Mouse (Mus musculus) neural tube, embryonic 12.5 days (tissue): Measurements from ENCODE around the gene Kcnh4. TPM values are rescaled to one million over a fixed set of nuclear protein-coding genes. Genes with fewer than 3 reads are reported as not detected.

Experiments used
- ATAC-seq: fragments of 200-750 bp; cut with Nextera tagmentation; 2 replicates; pipeline ENCODE4 v1.8.0; 2017; ENCODE audit warnings: low read depth, mild to moderate bottlenecking, moderate TSS enrichment, moderate library complexity; ENCODE audit not compliant: low FRiP score
- H3K27ac ChIP-seq: fragments of 300-500 bp; sonication (generic); 2 replicates; pipeline ENCODE4 v1.5.1; 2016
- H3K27me3 ChIP-seq: fragments of 300-500 bp; sonication (generic); replicated peaks from 2 replicates; pipeline ENCODE4 v1.6.1; 2016; ENCODE audit warnings: mild to moderate bottlenecking
- H3K36me3 ChIP-seq: fragments of 300-500 bp; sonication (generic); 2 replicates; pipeline ENCODE4 v1.6.1; 2016; ENCODE audit warnings: mild to moderate bottlenecking
- H3K4me1 ChIP-seq: fragments of 300-500 bp; sonication (generic); 2 replicates; pipeline ENCODE4 v1.6.1; 2016
- H3K4me2 ChIP-seq: fragments of 300-500 bp; sonication (generic); replicated peaks from 2 replicates; pipeline ENCODE4 v1.6.1; 2016; ENCODE audit warnings: mild to moderate bottlenecking
- H3K4me3 ChIP-seq: fragments of 300-500 bp; sonication (generic); 2 replicates; pipeline ENCODE4 v1.5.1; 2016
- H3K9ac ChIP-seq: fragments of 300-500 bp; sonication (generic); 2 replicates; pipeline ENCODE4 v1.6.1; 2016; ENCODE audit warnings: mild to moderate bottlenecking
- H3K9me3 ChIP-seq: fragments of 300-500 bp; sonication (generic); 2 replicates; pipeline ENCODE4 v1.6.1; 2016; ENCODE audit warnings: mild to moderate bottlenecking
- WGBS: fragments of 180-500 bp; shearing (Covaris S2); methylation state at CpG from one replicate; pipeline ENCODE4 v1.1.7; 2016; 5-methylcytosine and 5-hydroxymethylcytosine counted together
- polyA plus RNA-seq: library from polyadenylated mRNA; unstranded; fragments of >200 nt; fragmentation: Nextera tagmentation; extraction: Ambion mirVana; gene quantifications from 2 replicates; pipeline ENCODE4 v1.2.1, GENCODE M21; 2016

Kcnh4 gene
- polyA plus RNA-seq, 1 experiment from 2014 or later, result 4.4 TPM

- Histone ChIP-seq H3K27ac (no peak overlapping the region), H3K36me3 (peaks cover 30% of the 10 kb centered on the region), H3K4me1 (0 out of 2 replicates have a peak, but pooled peaks cover 4% of the 10 kb centered on the region), H3K9ac (no peak overlapping the region), H3K9me3 (no peaks in the 10 kb centered on the region), H3K4me3 (no peak overlapping the region), H3K27me3 (no peaks in the 10 kb centered on the region), H3K4me2 (peak overlapping the region; percentile 44)
- WGBS, result 39% methylated on average over 19 of the region's 19 CpGs
- no peak for ATAC-seq
Measured at GRCm38 (mm10) chr11:100702081-100702851, 57.5 kb downstream of the Kcnh4 start.

- 0 out of 2 replicates have a peak overlapping the region, but pooled peaks have one; percentile 5 for H3K9ac ChIP-seq
Measured at GRCm38 (mm10) chr11:100701301-100701700, 58.4 kb downstream of the Kcnh4 start.

GRCm38 (mm10) chr11:100700710-100701109 is 59.0 kb downstream of the Kcnh4 start:
- H3K9ac ChIP-seq, result 0 out of 2 replicates have a peak overlapping the region, but pooled peaks have one; percentile 5
- 75% methylated on average over 3 of the region's 3 CpGs for WGBS
- no peaks in the 10 kb centered on the region for H3K9me3 ChIP-seq
- H3K27me3 ChIP-seq, result no peaks in the 10 kb centered on the region
- peak overlapping the region; percentile 46; the same call in 1 of the 2 replicates for H3K4me2 ChIP-seq
- peaks cover 15% of the 10 kb centered on the region for H3K36me3 ChIP-seq
- 0 out of 2 replicates have a peak, but pooled peaks cover 4% of the 10 kb centered on the region for H3K4me1 ChIP-seq
- no peak overlapping the region for H3K27ac ChIP-seq
- no peak for ATAC-seq
- H3K4me3 ChIP-seq, result no peak overlapping the region

More at GRCm38 (mm10) chr11:100701301-100701700, 58.4 kb downstream of the Kcnh4 start:
- 0 out of 2 replicates have a peak, but pooled peaks cover 4% of the 10 kb centered on the region for H3K4me1 ChIP-seq
- H3K27ac ChIP-seq, result no peak overlapping the region
- no peak for ATAC-seq
- H3K4me2 ChIP-seq, result peak overlapping the region; percentile 46
- H3K4me3 ChIP-seq, result no peak overlapping the region
- H3K36me3 ChIP-seq, result peaks cover 21% of the 10 kb centered on the region
- H3K9me3 ChIP-seq, result no peaks in the 10 kb centered on the region
- no peaks in the 10 kb centered on the region for H3K27me3 ChIP-seq
- 3% methylated on average over 14 of the region's 14 CpGs for WGBS

GRCm38 (mm10) chr11:100697921-100698320 is 61.8 kb downstream of the Kcnh4 start:
- Histone ChIP-seq H3K4me3 (no peak overlapping the region), H3K4me1 (0 out of 2 replicates have a peak, but pooled peaks cover 4% of the 10 kb centered on the region), H3K4me2 (no peak overlapping the region), H3K9ac (no peak overlapping the region), H3K9me3 (no peaks in the 10 kb centered on the region), H3K27ac (no peak overlapping the region), H3K36me3 (no peaks in the 10 kb centered on the region), H3K27me3 (0 out of 2 replicates have a peak, but pooled peaks cover 8% of the 10 kb centered on the region)
- ATAC-seq, result no peak
- 71% methylated on average over 7 of the region's 7 CpGs for WGBS

- no peak for ATAC-seq
- H3K9me3 ChIP-seq, result no peaks in the 10 kb centered on the region
Measured at GRCm38 (mm10) chr11:100694926-100695325, 64.8 kb downstream of the Kcnh4 start.

GRCm38 (mm10) chr11:100693154-100693553 is 66.6 kb downstream of the Kcnh4 start:
- Histone ChIP-seq H3K4me1 (peaks cover 9% of the 10 kb centered on the region), H3K9me3 (no peaks in the 10 kb centered on the region), H3K27me3 (peaks cover 32% of the 10 kb centered on the region), H3K4me3 (no peak overlapping the region), H3K36me3 (no peaks in the 10 kb centered on the region), H3K4me2 (no peak overlapping the region), H3K9ac (no peak overlapping the region), H3K27ac (no peak overlapping the region)
- no peak for ATAC-seq
- WGBS, result 11% methylated on average over 5 of the region's 5 CpGs

More at GRCm38 (mm10) chr11:100694926-100695325, 64.8 kb downstream of the Kcnh4 start:
- 48% methylated on average over 5 of the region's 5 CpGs for WGBS
- H3K4me3 ChIP-seq, result no peak overlapping the region
- H3K4me2 ChIP-seq, result no peak overlapping the region
- H3K27me3 ChIP-seq, result peaks cover 32% of the 10 kb centered on the region
- H3K36me3 ChIP-seq, result no peaks in the 10 kb centered on the region
- H3K4me1 ChIP-seq, result peaks cover 9% of the 10 kb centered on the region
- H3K9ac ChIP-seq, result no peak overlapping the region
- no peak overlapping the region for H3K27ac ChIP-seq

- Histone ChIP-seq H3K4me2 (peak within 1 kb of the TSS; percentile 56), H3K36me3 (no peaks in the 10 kb centered on the region), H3K4me3 (peak within 1 kb of the TSS; percentile 5; the same call in 1 of the 2 replicates), H3K27me3 (peaks cover 32% of the 10 kb centered on the region), H3K9ac (0 out of 2 replicates have a peak within 1 kb of the TSS, but pooled peaks have one; percentile 26), H3K27ac (no peak within 1 kb of the TSS), H3K4me1 (peaks cover 9% of the 10 kb centered on the region), H3K9me3 (no peaks in the 10 kb centered on the region)
- 2% methylated on average over 23 of the region's 23 CpGs for WGBS
- ATAC-seq, result no peak
Measured at GRCm38 (mm10) chr11:100692164-100692616, 67.6 kb downstream of the Kcnh4 start, which contains the start of gene Zfp385c. Zfp385c (minus strand) TSS chr11:100692455.

GRCm38 (mm10) chr11:100690389-100690788 is 69.4 kb downstream of the Kcnh4 start:
- Histone ChIP-seq H3K36me3 (no peaks in the 10 kb centered on the region), H3K27ac (no peak overlapping the region), H3K4me3 (no peak overlapping the region), H3K27me3 (peaks cover 32% of the 10 kb centered on the region), H3K9me3 (no peaks in the 10 kb centered on the region), H3K4me2 (no peak overlapping the region), H3K4me1 (peaks cover 9% of the 10 kb centered on the region), H3K9ac (no peak overlapping the region)
- no peak for ATAC-seq
- WGBS, result 79% methylated on average over 7 of the region's 7 CpGs

Other genes with a start within 250 kb of the Kcnh4 start
- 356 and 377 TPM in 2 replicates for gene Acly, start 231.9 kb downstream of the Kcnh4 start, polyA plus RNA-seq
- 1.5 and 1.6 TPM in 2 replicates for gene Ttc25, start 214.3 kb downstream of the Kcnh4 start, polyA plus RNA-seq
- gene Cnp, start 185.0 kb downstream of the Kcnh4 start, polyA plus RNA-seq, result 33.2 and 33.6 TPM in 2 replicates
- 101 and 106 TPM in 2 replicates for gene Nkiras2, start 140.7 kb downstream of the Kcnh4 start, polyA plus RNA-seq
- 298 and 311 TPM in 2 replicates for gene Dnajc7, start 139.8 kb downstream of the Kcnh4 start, polyA plus RNA-seq
- gene Zfp385c, start 67.5 kb downstream of the Kcnh4 start, polyA plus RNA-seq, result 0.20 and 0.27 TPM in 2 replicates
- gene Dhx58, start 55.7 kb downstream of the Kcnh4 start, polyA plus RNA-seq, result 2.4 and 2.5 TPM in 2 replicates
- 61.3 and 64.7 TPM in 2 replicates for gene Kat2a, start 47.5 kb downstream of the Kcnh4 start, polyA plus RNA-seq
- 0.59 TPM in 1 of 2 replicates, not detected in the other for gene Hspb9, start 46.1 kb downstream of the Kcnh4 start, polyA plus RNA-seq
- gene Rab5c, start 21.7 kb downstream of the Kcnh4 start, polyA plus RNA-seq, result 23.7 and 33.1 TPM in 2 replicates
- gene Hcrt, start 3.0 kb upstream of the Kcnh4 start, polyA plus RNA-seq, result 0.38 TPM in 1 of 2 replicates, not detected in the other
- gene Ghdc, start 11.0 kb upstream of the Kcnh4 start, polyA plus RNA-seq, result 3.3 and 4.4 TPM in 2 replicates
- gene Stat5b, start 90.8 kb upstream of the Kcnh4 start, polyA plus RNA-seq, result 18.2 and 19.6 TPM in 2 replicates
- gene Stat5a, start 99.4 kb upstream of the Kcnh4 start, polyA plus RNA-seq, result 1.7 and 1.9 TPM in 2 replicates
- gene Stat3, start 179.6 kb upstream of the Kcnh4 start, polyA plus RNA-seq, result 58.8 and 66.9 TPM in 2 replicates
- gene Cavin1, start 210.9 kb upstream of the Kcnh4 start, polyA plus RNA-seq, result 35.0 and 36.0 TPM in 2 replicates
- 71.1 and 81.7 TPM in 2 replicates for gene Atp6v0a1, start 249.5 kb upstream of the Kcnh4 start, polyA plus RNA-seq